Mouse (Mus musculus) embryonic fibroblast, embryonic 13.5 days (primary cell): ENCODE measurements around the gene Rgp1.

Source experiments
- CTCF ChIP-seq: IDR thresholded peaks from 2 replicates; pipeline ENCODE4 v1.5.1; 2011; ENCODE audit warnings: mild to moderate bottlenecking, control low read depth, low read length, moderate library complexity, borderline replicate concordance; ENCODE audit not compliant: insufficient read depth
- POLR2A ChIP-seq: IDR thresholded peaks from 2 replicates; pipeline ENCODE4 v1.6.1; 2011; ENCODE audit warnings: low read depth, mild to moderate bottlenecking, control low read depth, low read length, moderate library complexity

DNA sequence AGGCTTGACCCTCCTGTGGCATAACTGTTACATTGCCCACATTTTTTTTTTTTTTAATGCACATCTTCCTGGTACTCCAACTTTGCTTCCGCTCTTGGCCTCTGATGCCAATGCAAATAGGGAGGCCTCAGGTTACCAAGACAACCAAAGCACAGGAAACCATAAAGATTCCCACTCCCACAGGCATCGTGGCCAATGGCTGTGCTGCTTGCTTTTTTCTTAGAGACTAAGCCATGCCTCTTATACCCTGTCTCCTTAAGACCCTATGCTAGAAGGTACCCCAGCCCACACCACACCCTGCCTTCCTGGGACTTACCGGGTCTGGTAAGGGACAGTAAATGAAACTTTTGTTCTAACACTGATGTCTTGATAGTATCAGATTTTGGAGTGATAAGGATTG, 14.9 kb downstream of the Rgp1 start:
- TF ChIP-seq POLR2A, result no peak
- TF ChIP-seq CTCF, result no peak
